Mouse (Mus musculus) layer of hippocampus, adult 18-20 months (tissue): ENCODE data around the gene Anxa4. TPM values are rescaled to one million over a fixed set of nuclear protein-coding genes. Genes with fewer than 3 reads are reported as not detected.

Experiments used
- DNase-seq, 2 experiments: peaks; one replicate each; pipeline ENCODE4 v3.0.0; 2022; ENCODE audit warnings: low spot score in 2 of 2
- total RNA-seq, 2 experiments: library from RNA; stranded (reverse); gene quantifications; 2 replicates each; pipeline ENCODE4 v1.2.3; 2021

Gene Anxa4
- total RNA-seq, 2 experiments from 2014 or later: 6.7 to 7.2 TPM

GRCm38 (mm10) chr6:86754105-86754863 lies 39.1 kb downstream of the Anxa4 start:
- no peak for DNase-seq

GRCm38 (mm10) chr6:86752843-86753485 lies 40.4 kb downstream of the Anxa4 start:
- DNase-seq: no peak

GRCm38 (mm10) chr6:86750961-86751360 lies 42.4 kb downstream of the Anxa4 start:
- DNase-seq: no peak

- no peak for DNase-seq
Observed at GRCm38 (mm10) chr6:86749817-86750216, 43.6 kb downstream of the Anxa4 start.

- peak; percentile 31 to 60 for DNase-seq
Observed at GRCm38 (mm10) chr6:86747171-86747570, 46.2 kb downstream of the Anxa4 start.

GRCm38 (mm10) chr6:86740652-86741051 lies 52.7 kb downstream of the Anxa4 start:
- DNase-seq: no peak

- DNase-seq: no peak
Observed at GRCm38 (mm10) chr6:86736830-86737229, 56.6 kb downstream of the Anxa4 start.

GRCm38 (mm10) chr6:86736313-86736712 lies 57.1 kb downstream of the Anxa4 start:
- no peak for DNase-seq

- DNase-seq: peak; percentile 90 to 92
Observed at GRCm38 (mm10) chr6:86733183-86733876, 60.1 kb downstream of the Anxa4 start, which contains the start of gene Gmcl1. Gmcl1 (minus strand) TSS chr6:86733383.

GRCm38 (mm10) chr6:86732276-86733173 lies 60.9 kb downstream of the Anxa4 start:
- peak in 1 of 2 experiments; percentile 21 for DNase-seq

GRCm38 (mm10) chr6:86728711-86729110 lies 64.7 kb downstream of the Anxa4 start:
- DNase-seq: no peak

GRCm38 (mm10) chr6:86721977-86722376 lies 71.4 kb downstream of the Anxa4 start:
- no peak for DNase-seq

GRCm38 (mm10) chr6:86708072-86708774 lies 85.2 kb downstream of the Anxa4 start:
- DNase-seq: no peak

GRCm38 (mm10) chr6:86702577-86702976 lies 90.8 kb downstream of the Anxa4 start:
- no peak for DNase-seq

- no peak for DNase-seq
Observed at GRCm38 (mm10) chr6:86697903-86698302, 95.5 kb downstream of the Anxa4 start.

GRCm38 (mm10) chr6:86696213-86696612 lies 97.2 kb downstream of the Anxa4 start:
- no peak for DNase-seq

- peak in 1 of 2 experiments; percentile 57 for DNase-seq
Observed at GRCm38 (mm10) chr6:86694465-86694864, 98.9 kb downstream of the Anxa4 start.

GRCm38 (mm10) chr6:86689671-86690070 lies 103.7 kb downstream of the Anxa4 start:
- DNase-seq: no peak

GRCm38 (mm10) chr6:86686971-86687370 lies 106.4 kb downstream of the Anxa4 start:
- DNase-seq: no peak
